Mouse (Mus musculus): Measurements from ENCODE around the gene Prrc2b. TPM values are rescaled to one million over a fixed set of nuclear protein-coding genes. Genes with fewer than 3 reads are reported as not detected.

The Prrc2b gene
- polyA plus RNA-seq, 1 experiment from 2014 or later = 7.5 TPM

DNA sequence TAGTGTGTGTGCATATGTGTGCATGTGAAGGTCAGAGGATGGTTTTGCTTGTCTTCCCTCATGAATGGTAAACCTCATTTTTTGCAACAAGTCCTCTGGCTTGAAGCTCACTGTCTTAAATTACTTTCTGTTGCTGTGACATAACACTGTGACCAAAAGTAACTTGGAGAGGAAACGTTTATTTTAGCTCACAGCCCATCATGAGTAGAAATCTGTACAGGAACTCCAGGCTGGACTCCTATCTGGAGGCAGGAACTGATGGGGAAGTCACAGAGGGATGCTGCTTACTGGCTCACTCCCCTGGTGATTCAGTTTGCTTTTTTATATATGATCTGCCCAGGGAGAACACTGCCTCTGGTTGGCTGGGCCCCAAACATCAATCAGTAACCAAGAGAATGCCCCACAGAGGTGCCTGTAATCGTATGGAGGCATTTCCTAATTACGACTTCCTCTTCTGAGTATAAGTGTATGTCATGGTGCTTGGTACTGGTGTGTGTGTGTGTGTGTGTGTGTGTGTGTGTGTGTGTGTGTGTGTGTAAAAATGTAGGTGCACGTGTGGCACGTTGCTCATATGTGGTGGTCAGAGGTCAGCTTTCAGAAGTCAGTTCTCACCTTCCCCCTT lies 38.3 kb downstream of the Prrc2b start:
- 62% methylated on average over 5 of the region's 5 CpGs for WGBS (ENCODE audit: insufficient replicate concordance)
- ATAC-seq = no peak
- peaks cover 58% of the 10 kb centered on the region for H3K36me3 ChIP-seq (replicated peaks; ENCODE audit: insufficient read depth, low read length)

DNA sequence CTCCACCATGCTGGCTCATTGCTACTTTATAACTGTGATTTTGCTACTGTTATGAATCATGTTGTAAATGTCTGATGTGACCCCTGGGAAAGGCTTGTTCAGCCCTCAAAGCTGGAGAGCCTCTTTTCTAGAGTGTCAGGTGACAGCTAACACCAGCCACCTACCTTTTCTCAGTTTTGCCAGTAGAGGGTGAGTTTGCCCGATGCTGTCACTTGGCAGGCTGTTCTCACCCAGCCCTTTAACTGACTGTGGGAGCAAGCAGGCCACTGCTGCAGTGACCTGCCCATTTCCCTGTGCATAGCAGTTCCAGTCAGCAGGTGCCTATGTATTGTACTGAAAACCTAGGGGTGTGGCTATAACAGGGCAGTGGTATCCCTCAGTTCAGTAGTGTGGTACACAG lies 39.7 kb downstream of the Prrc2b start:
- WGBS (ENCODE audit: insufficient replicate concordance) = 68% methylated on average over 1 of the region's 1 CpGs
- DNase-seq = no peak
- no peaks in the 10 kb centered on the region for H3K9me3 ChIP-seq (ENCODE audit: low read length)
- no peak overlapping the region for H3K4me2 ChIP-seq (ENCODE audit: low read depth, low read length)
- no peaks in the 10 kb centered on the region for H3K27me3 ChIP-seq (ENCODE audit: insufficient read depth, low read length)
- H3K4me1 ChIP-seq (ENCODE audit: insufficient read depth) = no peaks in the 10 kb centered on the region; the same call in 1 of the 2 replicates
- H3K36me3 ChIP-seq (replicated peaks; ENCODE audit: insufficient read depth, low read length) = peaks cover 68% of the 10 kb centered on the region
- TF ChIP-seq EP300 (IDR thresholded peaks at IDR 0.05; ENCODE audit: low read depth) (no peak), CTCF (IDR thresholded peaks at IDR 0.05; ENCODE audit: low read depth) (no peak)
- H3K4me3 ChIP-seq (ENCODE audit: low read depth, low read length) = no peak overlapping the region
- ATAC-seq = no peak
- no peak overlapping the region for H3K27ac ChIP-seq (ENCODE audit: low read depth)
- H3K9ac ChIP-seq (replicated peaks) = no peak overlapping the region

More for the DNA sequence above, 38.3 kb downstream of the Prrc2b start:
- Histone ChIP-seq H3K9ac (replicated peaks) (no peak overlapping the region), H3K4me3 (ENCODE audit: low read depth, low read length) (no peak overlapping the region), H3K27me3 (ENCODE audit: insufficient read depth, low read length) (no peaks in the 10 kb centered on the region), H3K27ac (ENCODE audit: low read depth) (no peak overlapping the region), H3K9me3 (ENCODE audit: low read length) (no peaks in the 10 kb centered on the region), H3K4me2 (ENCODE audit: low read depth, low read length) (no peak overlapping the region), H3K4me1 (ENCODE audit: insufficient read depth) (no peaks in the 10 kb centered on the region; the same call in 1 of the 2 replicates)
- TF ChIP-seq EP300 (IDR thresholded peaks at IDR 0.05; ENCODE audit: low read depth) = no peak
- no peak for TF ChIP-seq CTCF (IDR thresholded peaks at IDR 0.05; ENCODE audit: low read depth)
- DNase-seq = no peak

DNA sequence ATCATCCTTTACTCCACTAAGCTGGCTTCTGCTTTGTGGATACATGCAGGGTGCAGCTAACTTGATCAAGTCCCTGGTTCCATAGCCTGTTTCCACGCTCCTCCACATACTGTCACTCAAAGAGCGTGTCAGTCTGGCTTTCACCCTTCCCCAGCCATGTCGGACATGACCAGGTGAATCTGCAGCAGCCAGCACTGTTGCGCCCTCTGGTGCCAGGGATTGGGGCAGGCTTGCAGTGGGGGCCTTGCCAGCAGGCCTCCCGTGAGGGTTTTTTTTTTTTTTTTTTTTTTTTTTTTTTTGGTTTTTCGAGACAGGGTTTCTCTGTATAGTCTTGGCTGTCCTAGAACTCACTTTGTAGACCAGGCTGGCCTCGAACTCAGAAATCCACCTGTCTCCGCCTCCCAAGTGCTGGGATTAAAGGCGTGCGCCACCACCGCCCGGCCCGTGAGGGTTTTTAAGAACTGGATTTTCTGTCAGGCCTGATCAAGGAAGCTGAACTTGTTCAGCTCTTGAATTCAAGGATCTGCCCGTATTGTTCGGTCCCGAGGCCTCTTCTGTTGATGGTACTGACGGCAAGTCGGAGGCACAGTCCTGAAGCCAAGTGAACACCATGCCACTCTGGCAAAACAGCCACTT lies 41.1 kb downstream of the Prrc2b start:
- ATAC-seq = peak; percentile 61; the same call in 1 of the 2 replicates
- H3K36me3 ChIP-seq (replicated peaks; ENCODE audit: insufficient read depth, low read length) = peaks cover 72% of the 10 kb centered on the region
- WGBS (ENCODE audit: insufficient replicate concordance) = 77% methylated on average over 17 of the region's 18 CpGs
- H3K4me3 ChIP-seq (ENCODE audit: low read depth, low read length) = no peak overlapping the region
- peak; percentile 79 for DNase-seq
- no peak overlapping the region for H3K9ac ChIP-seq (replicated peaks)
- H3K4me2 ChIP-seq (ENCODE audit: low read depth, low read length) = no peak overlapping the region
- no peaks in the 10 kb centered on the region for H3K9me3 ChIP-seq (ENCODE audit: low read length)
- H3K27ac ChIP-seq (ENCODE audit: low read depth) = no peak overlapping the region
- H3K4me1 ChIP-seq (ENCODE audit: insufficient read depth) = no peaks in the 10 kb centered on the region; the same call in 1 of the 2 replicates
- no peak for TF ChIP-seq EP300 (IDR thresholded peaks at IDR 0.05; ENCODE audit: low read depth)
- peak; percentile 78 for TF ChIP-seq CTCF (IDR thresholded peaks at IDR 0.05; ENCODE audit: low read depth)
- no peaks in the 10 kb centered on the region for H3K27me3 ChIP-seq (ENCODE audit: insufficient read depth, low read length)

DNA sequence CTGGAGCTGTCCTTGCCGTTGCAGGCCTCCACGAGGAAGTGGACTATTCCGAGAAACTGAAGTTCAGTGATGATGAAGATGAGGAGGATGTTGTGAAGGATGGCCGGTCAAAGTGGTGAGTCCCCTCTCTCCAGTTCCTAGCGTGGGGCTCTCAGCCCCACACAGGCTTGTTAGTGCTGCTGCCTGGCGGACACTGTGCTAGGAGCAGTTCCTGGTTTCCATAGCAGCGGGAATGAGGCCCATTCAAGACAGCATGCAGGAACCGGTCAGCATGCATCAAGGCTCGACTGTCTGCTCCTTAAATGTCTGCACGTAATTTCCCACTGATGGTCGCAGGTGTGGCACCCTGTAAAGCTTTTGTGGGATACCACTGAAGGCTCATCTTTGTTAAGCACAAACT lies 48.1 kb downstream of the Prrc2b start:
- no peaks in the 10 kb centered on the region for H3K27me3 ChIP-seq (ENCODE audit: insufficient read depth, low read length)
- no peak overlapping the region for H3K9ac ChIP-seq (replicated peaks)
- ATAC-seq (no peak), DNase-seq (no peak)
- no peaks in the 10 kb centered on the region for H3K9me3 ChIP-seq (ENCODE audit: low read length)
- 82% methylated on average over 11 of the region's 11 CpGs for WGBS (ENCODE audit: insufficient replicate concordance)
- no peak overlapping the region for H3K4me3 ChIP-seq (ENCODE audit: low read depth, low read length)
- no peaks in the 10 kb centered on the region for H3K4me1 ChIP-seq (ENCODE audit: insufficient read depth)
- peaks cover 89% of the 10 kb centered on the region for H3K36me3 ChIP-seq (replicated peaks; ENCODE audit: insufficient read depth, low read length)
- H3K4me2 ChIP-seq (ENCODE audit: low read depth, low read length) = no peak overlapping the region
- no peak for TF ChIP-seq CTCF (IDR thresholded peaks at IDR 0.05; ENCODE audit: low read depth)
- TF ChIP-seq EP300 (IDR thresholded peaks at IDR 0.05; ENCODE audit: low read depth) = no peak
- no peak overlapping the region for H3K27ac ChIP-seq (ENCODE audit: low read depth)

DNA sequence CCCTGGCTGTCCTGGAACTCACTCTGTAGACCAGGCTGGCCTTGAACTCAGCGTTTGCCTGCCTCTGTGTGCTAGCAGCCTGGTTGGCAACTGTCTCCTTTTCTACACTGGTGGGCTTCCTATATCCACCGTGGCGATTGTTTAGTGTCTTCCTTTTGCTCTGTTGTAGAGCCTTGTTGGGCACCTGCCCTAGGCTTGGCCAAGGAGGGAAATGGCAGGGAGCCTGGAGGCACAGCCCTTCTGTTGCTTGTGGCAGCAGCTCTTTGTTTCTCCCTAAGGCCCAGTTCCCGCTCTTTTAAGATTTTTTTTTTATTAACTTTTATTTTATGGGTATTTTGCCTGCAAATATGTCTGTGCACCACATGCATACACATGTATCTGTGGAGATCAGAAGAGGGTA lies 49.2 kb downstream of the Prrc2b start:
- TF ChIP-seq EP300 (IDR thresholded peaks at IDR 0.05; ENCODE audit: low read depth) = no peak
- no peak for TF ChIP-seq CTCF (IDR thresholded peaks at IDR 0.05; ENCODE audit: low read depth)
- no peak overlapping the region for H3K27ac ChIP-seq (ENCODE audit: low read depth)
- H3K36me3 ChIP-seq (replicated peaks; ENCODE audit: insufficient read depth, low read length) = peaks cover 89% of the 10 kb centered on the region
- no peaks in the 10 kb centered on the region for H3K4me1 ChIP-seq (ENCODE audit: insufficient read depth)
- no peak for DNase-seq
- 86% methylated on average over 4 of the region's 4 CpGs for WGBS (ENCODE audit: insufficient replicate concordance)
- no peaks in the 10 kb centered on the region for H3K27me3 ChIP-seq (ENCODE audit: insufficient read depth, low read length)
- no peak overlapping the region for H3K4me3 ChIP-seq (ENCODE audit: low read depth, low read length)
- H3K9me3 ChIP-seq (ENCODE audit: low read length) = no peaks in the 10 kb centered on the region
- no peak overlapping the region for H3K4me2 ChIP-seq (ENCODE audit: low read depth, low read length)
- no peak for ATAC-seq
- no peak overlapping the region for H3K9ac ChIP-seq (replicated peaks)

DNA sequence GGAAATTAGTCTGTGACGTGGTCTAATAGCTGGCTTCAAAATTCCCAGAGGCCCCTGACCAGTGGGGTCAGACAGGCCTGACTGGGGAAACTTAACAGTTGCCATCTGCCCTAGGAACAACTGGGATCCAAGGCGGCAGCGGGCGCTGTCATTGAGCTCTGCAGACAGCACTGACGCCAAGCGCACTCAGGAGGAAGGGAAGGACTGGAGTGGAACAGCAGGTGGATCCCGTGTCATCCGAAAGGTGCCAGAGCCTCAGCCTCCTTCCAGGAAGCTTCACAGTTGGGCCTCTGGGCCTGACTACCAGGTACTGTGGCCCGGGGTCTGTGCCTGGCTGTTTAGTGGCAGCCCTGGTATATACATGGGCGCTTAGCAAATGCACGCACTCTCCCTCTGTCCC lies 49.8 kb downstream of the Prrc2b start:
- no peak for DNase-seq
- no peaks in the 10 kb centered on the region for H3K4me1 ChIP-seq (ENCODE audit: insufficient read depth)
- WGBS (ENCODE audit: insufficient replicate concordance) = 93% methylated on average over 11 of the region's 11 CpGs
- H3K9me3 ChIP-seq (ENCODE audit: low read length) = no peaks in the 10 kb centered on the region
- H3K4me2 ChIP-seq (ENCODE audit: low read depth, low read length) = no peak overlapping the region
- no peak overlapping the region for H3K27ac ChIP-seq (ENCODE audit: low read depth)
- ATAC-seq = no peak
- H3K27me3 ChIP-seq (ENCODE audit: insufficient read depth, low read length) = no peaks in the 10 kb centered on the region
- peaks cover 89% of the 10 kb centered on the region for H3K36me3 ChIP-seq (replicated peaks; ENCODE audit: insufficient read depth, low read length)
- no peak overlapping the region for H3K4me3 ChIP-seq (ENCODE audit: low read depth, low read length)
- H3K9ac ChIP-seq (replicated peaks) = no peak overlapping the region
- TF ChIP-seq EP300 (IDR thresholded peaks at IDR 0.05; ENCODE audit: low read depth) = no peak
- no peak for TF ChIP-seq CTCF (IDR thresholded peaks at IDR 0.05; ENCODE audit: low read depth)
